Mouse (Mus musculus) kidney, postnatal 36 days (tissue): ENCODE data around the gene 1700001K19Rik.
"Not testable (repeated sequence)": the region's sequence is repeated elsewhere in the genome, so short reads cannot be mapped to it uniquely, and the experiment has no call there.

Experiments used
- DNase-seq, 2 experiments: peaks; one replicate each; pipeline ENCODE4 v3.0.0; 2021 to 2022; ENCODE audit warnings: mixed read lengths in 2 of 2

Gene 1700001K19Rik

GRCm38 (mm10) chr12:110682561-110683299 lies at the start of gene 1700001K19Rik:
Gene 1700001K19Rik (minus strand): TSS chr12:110682619.
- DNase-seq = no peak

- DNase-seq = no peak
Observed at GRCm38 (mm10) chr12:110726428-110726827, 44.0 kb upstream of the 1700001K19Rik start.

GRCm38 (mm10) chr12:110725489-110725888 lies 43.1 kb upstream of the 1700001K19Rik start:
- DNase-seq = no peak

- no peak for DNase-seq
Observed at GRCm38 (mm10) chr12:110725051-110725450, 42.6 kb upstream of the 1700001K19Rik start.

- no peak for DNase-seq
Observed at GRCm38 (mm10) chr12:110716004-110716403, 33.6 kb upstream of the 1700001K19Rik start.

- no peak for DNase-seq
Observed at GRCm38 (mm10) chr12:110714215-110714614, 31.8 kb upstream of the 1700001K19Rik start.

GRCm38 (mm10) chr12:110713784-110714183 lies 31.4 kb upstream of the 1700001K19Rik start:
- peak in 1 of 2 experiments; percentile 29 for DNase-seq

GRCm38 (mm10) chr12:110711270-110711669 lies 28.9 kb upstream of the 1700001K19Rik start:
- DNase-seq = no peak

- no peak for DNase-seq
Observed at GRCm38 (mm10) chr12:110707451-110707850, 25.0 kb upstream of the 1700001K19Rik start.

- peak; percentile 67 to 76 for DNase-seq
Observed at GRCm38 (mm10) chr12:110706337-110707231, 24.2 kb upstream of the 1700001K19Rik start.

GRCm38 (mm10) chr12:110705419-110705818 lies 23.0 kb upstream of the 1700001K19Rik start:
- DNase-seq = not testable (repeated sequence)

- DNase-seq = no peak
Observed at GRCm38 (mm10) chr12:110703682-110704081, 21.3 kb upstream of the 1700001K19Rik start.

GRCm38 (mm10) chr12:110703008-110703471 lies 20.6 kb upstream of the 1700001K19Rik start:
- DNase-seq = peak; percentile 84 to 94

- no peak for DNase-seq
Observed at GRCm38 (mm10) chr12:110702556-110702955, 20.1 kb upstream of the 1700001K19Rik start, which contains the start of gene Hsp90aa1. Gene Hsp90aa1 (minus strand): TSS chr12:110702728.

GRCm38 (mm10) chr12:110701363-110701762 lies 18.9 kb upstream of the 1700001K19Rik start:
- peak; percentile 20 to 57 for DNase-seq

GRCm38 (mm10) chr12:110700730-110701129 lies 18.3 kb upstream of the 1700001K19Rik start:
- no peak for DNase-seq

- DNase-seq = no peak
Observed at GRCm38 (mm10) chr12:110699171-110699547, 16.7 kb upstream of the 1700001K19Rik start.

GRCm38 (mm10) chr12:110698523-110699170 lies 16.2 kb upstream of the 1700001K19Rik start:
- DNase-seq = no peak

- DNase-seq = no peak
Observed at GRCm38 (mm10) chr12:110698080-110698479, 15.7 kb upstream of the 1700001K19Rik start.

- DNase-seq = no peak
Observed at GRCm38 (mm10) chr12:110697457-110697856, 15.0 kb upstream of the 1700001K19Rik start.

GRCm38 (mm10) chr12:110696975-110697400 lies 14.6 kb upstream of the 1700001K19Rik start:
- no peak for DNase-seq

GRCm38 (mm10) chr12:110696173-110696974 lies 14.0 kb upstream of the 1700001K19Rik start:
- DNase-seq = peak; percentile 96 to 99
